Mouse (Mus musculus) right cerebral cortex, adult 2 months (tissue): ENCODE data around the gene Taf6l.

Source experiments
- DNase-seq, 2 experiments: peaks; one replicate each; pipeline ENCODE4 v3.0.0; 2021 to 2022; ENCODE audit warnings: low spot score in 2 of 2

The Taf6l gene

DNA sequence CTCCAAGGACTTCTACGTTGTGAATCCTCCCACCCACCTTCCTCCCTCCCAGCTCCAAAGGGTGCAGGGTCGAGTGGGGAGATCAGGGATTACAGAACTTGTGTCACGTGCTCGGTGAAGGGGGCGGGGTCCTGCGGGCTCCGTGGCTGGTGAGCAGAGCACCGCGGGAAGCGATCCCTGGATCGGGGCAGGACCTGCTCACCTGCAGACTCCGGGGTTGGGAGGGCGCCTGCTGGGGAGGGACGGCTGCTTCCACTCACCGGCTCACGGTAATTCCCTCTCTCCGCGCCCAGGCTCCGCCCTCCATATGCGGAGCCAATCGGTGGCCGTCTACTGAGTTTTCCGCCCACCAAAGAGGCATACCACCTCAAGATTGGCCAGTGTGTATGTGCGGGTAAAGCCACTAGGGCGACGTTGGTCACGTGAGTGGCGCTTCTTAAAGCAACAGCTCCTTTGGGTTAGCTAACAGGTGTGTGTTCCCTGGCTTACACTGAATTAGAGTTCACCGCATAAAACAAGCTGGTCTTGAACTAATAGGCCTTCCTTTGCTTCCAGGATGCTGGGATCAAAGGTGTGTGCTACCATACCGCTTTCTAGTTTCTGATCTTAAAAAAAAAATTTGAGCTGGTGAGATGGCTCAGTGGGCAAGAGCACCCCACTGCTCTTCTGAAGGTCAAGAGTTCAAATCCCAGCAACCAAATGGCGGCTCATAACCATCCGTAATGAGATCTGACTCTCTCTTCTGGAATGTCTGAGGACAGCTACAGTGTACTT, at the start of gene Taf6l:
Gene Taf6l (minus strand): TSS at position 410 of the 774 bp plus-strand sequence.
- DNase-seq = peak; percentile 88 to 95

DNA sequence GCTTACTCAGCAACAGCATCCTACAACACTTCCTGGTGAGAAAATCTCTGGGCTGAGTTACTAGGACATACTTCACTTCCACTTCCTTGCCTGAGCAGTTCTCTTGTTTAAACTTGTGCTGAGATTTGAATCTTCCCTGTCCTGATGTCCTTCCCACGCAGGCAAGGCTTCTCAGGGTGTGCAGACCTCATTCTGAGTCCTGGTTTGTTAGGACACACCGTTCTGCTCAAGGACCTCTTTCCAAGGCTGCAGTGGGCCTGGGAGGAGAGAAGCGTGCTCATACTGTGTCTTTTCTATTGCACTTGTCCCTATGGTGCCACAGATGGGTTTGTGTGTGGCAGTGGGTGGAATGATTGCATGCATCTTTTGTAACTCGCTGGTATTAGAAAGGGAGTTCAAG, 46.8 kb upstream of the Taf6l start:
- DNase-seq = no peak

DNA sequence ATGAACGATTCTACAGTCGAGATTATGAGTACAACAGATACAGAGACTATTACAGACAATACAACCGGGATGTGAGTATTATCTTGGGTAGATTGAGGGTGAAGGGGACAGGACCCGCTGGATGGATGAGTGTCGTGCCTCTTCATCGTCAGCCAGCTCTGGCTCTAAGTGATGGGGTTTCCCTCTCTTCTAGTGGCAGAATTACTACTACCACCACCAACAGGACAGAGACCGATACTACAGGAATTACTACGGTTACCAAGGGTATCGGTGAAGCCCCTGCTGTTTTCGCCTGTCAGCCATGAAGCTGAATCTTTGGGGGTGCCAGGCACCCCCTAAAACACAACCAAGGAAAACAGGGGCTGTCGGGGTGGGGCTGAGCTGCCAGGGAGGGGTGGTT, 45.0 kb upstream of the Taf6l start:
- no peak for DNase-seq

DNA sequence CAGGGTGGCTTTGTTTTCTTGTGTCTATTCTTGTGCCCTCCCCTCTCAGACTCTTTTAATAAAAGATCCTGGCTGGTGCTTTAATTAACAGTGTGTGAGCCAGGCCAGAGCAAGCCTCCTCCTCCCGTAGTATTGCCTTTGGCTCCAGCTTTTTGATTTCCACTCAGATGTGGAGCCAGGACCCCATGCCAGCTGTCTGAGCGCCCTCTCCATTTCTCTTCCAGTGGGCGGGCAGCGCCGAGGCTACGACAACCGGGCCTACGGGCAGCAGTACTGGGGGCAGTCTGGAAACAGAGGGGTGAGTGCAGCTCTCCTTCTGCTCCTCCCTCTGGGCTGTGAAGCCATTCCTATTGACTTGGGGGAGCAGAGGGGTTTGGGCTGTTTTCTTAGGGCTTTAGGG, 44.4 kb upstream of the Taf6l start:
- DNase-seq = no peak

DNA sequence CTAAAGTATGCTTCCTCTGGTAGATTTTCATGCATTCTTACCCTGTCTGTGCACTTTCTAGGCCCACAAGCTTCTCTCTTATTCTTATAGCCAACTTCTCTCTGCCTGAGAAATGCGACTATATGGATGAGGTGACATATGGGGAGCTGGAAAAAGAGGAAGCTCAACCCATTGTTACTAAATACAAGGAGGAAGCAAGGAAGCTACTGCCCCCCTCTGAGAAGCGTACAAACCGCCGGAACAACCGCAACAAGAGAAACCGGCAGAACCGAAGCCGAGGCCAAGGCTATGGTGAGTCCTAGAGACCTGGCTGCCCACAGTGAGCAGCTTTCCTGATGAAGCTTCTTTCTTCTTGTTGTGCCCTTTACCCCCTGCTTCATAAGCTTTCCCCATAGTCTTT, 43.4 kb upstream of the Taf6l start, which contains the start of gene AC129217.1:
Gene AC129217.1 (plus strand): TSS at position 114 of the 400 bp plus-strand sequence.
- DNase-seq = no peak

DNA sequence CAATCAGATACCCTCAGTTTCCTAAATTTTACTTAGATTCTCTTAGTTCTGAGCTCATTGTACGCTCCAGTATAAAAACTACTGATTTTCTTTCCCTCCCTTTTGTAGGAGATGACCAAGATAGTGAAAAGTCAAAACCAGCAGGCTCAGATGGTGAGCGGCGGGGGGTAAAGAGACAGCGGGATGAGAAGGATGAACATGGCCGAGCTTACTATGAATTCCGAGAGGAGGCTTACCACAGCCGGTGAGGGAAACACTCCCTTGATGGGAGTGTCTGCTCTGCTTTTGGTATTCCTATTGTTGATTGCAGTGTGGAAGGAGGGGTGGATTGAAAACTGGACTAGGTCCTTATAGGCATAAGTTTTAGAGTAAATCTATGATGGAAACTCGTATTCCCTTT, 36.5 kb upstream of the Taf6l start:
- no peak for DNase-seq

DNA sequence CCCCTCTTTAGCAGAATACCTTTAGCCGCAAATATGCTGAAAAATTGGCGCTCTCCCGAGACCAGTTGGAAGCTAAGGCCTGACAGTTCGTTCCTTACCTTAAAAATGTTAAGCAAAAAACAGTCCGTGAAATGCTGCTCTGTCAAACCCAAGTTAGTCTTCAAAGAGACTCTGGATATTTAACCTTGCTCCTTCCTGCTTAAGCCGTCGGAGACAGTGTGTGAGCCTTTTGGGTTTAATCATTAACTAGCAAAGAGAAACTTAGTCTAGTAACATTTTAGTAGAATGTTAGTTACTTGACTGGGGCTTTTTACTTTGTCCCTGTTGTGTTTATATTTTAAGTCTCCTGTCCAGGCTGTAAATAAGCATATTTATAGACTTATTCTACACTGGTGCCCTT, 34.9 kb upstream of the Taf6l start:
- no peak for DNase-seq

DNA sequence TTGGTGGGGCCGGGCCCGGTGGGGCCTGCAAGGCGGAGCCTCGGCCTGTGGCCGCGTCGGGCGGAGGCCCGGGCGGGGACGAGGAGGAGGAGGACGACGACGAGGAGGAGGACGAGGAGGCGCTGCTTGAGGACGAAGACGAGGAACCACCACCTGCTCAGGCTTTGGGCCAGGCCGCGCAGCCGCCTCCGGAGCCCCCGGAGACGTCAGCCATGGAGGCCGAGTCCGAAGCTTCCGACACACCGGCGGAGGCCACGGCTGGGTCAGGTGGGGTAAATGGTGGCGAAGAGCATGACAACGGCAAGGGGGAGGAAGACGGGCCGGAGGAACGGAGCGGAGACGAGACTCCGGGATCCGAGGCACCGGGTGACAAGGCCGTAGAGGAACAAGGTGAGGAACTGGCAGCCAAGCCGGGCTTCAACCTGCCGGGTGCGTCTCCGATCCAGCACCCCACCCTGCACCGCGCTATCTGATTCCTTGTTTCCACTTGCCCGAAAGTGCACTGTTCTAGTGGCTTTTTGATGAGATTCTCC, 34.3 kb upstream of the Taf6l start:
- no peak for DNase-seq

DNA sequence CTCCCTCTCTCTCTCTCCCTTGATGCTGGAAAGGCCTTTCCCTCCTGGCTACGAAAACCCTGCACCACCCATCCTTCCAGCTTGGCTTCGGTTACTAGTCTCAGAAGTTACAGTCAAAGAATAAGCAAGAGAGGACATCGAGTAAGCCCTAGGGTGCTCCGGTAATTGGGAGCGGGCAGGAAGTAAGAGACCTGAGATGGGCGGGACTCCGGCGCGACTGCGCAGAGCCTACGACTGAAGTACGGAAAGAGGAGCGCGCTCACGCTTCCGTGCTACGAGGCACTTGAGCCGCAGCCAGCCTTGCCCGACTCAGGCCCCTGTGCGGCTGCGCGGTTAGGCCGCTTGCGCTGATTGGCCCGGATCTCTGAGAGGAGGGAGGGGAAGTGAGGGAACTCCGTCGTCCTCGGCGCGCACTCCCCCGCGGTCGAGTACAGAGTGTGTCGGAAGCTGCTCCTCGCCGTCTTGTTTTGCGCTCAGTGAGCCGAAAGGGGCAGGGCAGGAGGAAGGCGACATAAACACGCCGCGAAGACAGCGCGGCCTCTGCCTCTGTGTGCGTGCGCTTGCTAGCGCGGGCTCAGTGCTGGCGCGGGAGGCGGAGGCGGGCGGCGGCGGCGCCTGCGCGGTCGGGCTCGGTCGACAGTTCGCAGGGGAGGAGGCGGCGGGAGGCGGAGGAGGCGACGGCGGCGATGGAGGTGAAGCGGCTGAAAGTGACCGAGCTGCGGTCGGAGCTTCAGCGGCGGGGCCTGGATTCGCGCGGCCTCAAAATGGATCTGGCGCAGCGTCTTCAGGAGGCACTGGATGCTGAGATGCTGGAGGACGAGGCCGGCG, 33.6 kb upstream of the Taf6l start, which contains the start of gene Hnrnpul2:
Gene Hnrnpul2 (plus strand): TSS at position 415 of the 828 bp plus-strand sequence.
- DNase-seq = peak; percentile 98

DNA sequence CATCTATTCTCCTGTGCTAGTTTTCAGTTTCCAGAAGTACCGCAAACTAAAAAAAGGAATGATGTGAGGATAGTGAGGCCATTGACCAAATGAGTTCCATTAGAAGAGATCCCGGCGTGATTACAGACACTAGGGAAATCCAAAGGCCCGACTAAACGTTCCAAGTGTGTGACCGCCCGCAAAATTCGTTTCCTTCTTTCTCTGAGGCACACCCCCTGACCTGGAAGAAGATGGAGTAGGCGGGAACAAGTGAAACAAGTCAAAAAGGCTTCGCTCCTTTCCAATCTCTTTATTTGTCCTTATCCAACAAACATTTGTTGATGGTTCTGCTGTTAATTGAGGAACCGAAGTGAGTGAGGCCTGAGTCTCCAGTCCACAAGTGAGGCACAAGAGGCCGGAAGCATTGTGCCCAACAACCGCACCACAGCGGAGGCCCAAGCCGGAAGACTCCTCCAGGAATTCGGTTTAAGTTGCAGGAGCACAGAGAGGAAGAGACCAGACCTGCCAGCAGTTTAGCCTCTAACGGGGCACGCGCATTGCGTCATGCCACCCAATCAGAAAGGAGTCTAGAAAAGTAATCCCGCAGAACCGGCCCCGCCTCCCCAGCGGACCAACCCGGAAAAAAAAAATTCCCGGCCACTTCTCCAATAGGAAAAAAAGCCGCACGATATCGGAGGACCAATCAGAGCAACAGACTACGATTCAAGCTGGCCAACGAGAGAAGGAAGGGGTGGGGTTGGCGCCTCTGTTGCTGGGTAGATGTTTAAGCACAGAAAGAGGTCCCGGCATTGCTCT, 32.8 kb upstream of the Taf6l start, which contains the start of gene Ttc9c:
Gene Ttc9c (minus strand): TSS at position 533 of the 795 bp plus-strand sequence.
- DNase-seq = peak; percentile 97 to 98

DNA sequence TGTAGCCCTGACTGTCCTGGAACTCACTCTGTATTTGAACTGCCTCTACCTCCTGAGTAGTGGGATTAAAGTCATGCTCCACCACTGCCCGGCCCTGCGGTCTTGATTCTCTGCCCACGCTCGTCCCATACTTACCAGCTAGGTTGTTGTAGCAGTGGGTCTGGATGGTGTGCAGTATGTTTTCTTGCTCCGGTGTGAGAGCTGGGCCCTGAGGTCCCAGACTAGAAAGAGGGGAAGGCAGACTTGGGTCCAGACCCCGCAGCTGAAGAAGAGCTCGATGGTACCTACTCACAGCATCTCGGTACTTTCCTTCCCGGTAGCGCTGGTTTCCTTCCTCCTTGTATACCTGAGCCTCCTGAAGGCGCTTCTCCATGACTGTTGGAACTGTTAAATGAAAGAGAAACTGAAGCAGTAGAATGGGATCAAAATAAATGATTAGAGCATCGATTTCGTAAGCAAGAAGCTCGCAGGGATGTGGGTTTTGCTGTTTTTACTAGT, 32.1 kb upstream of the Taf6l start:
- no peak for DNase-seq

DNA sequence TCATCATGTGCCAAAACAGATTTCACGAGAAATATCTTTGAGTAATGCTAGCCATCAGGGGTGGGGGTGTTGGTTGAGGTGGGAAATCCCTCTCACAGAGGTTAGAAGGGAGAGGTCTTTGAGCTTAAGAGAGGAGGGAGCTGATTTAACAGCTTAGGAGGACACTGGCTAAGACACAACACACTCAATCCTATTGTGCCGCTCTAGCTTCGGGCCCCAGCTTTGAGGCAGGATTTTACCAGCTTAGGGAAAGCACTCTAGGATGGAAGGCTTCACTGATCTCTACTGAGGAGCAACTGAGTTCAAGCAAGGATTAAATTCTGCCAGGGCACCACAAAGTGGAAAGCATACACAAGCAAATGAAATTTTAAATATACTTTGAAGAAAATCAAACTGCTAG, 30.8 kb upstream of the Taf6l start:
- no peak for DNase-seq

DNA sequence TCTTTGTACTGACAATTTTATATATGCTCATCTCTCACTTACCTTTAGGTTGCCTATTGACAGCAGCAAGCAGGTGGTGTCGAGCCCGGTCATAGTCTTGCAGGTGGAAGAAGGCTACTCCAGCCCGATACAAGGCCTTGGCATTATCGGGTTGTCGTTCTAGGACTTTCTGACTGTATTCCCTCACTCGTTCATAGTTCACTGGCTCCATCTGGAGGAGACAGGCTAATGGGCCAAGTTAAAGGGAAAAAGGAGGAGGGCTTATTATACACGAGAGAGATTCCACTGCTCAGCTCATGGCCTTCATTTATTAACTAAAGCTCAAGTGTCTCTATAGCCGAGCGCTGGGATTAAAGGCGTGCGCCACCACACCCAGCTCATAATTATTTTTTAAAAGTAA, 29.6 kb upstream of the Taf6l start:
- no peak for DNase-seq

DNA sequence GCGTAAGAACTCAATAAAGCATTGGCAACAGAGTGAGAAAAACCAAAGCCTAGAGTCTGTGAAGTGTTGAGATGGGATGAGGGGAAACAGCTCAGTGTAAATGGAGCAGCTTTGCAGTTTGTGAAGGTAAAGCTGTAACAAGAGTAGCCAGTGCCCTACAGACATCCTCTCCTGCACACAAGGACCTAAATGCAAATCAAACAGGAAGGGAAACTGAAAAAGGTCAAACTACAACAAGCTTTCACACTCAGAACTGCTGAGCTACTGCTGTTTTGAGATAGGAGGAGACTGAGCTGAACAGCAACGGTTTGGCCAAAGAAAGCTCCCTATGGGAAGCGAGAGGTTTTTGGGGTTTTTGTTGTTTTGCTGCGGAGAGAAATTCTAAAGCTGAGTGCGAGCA, 20.6 kb upstream of the Taf6l start:
- no peak for DNase-seq

DNA sequence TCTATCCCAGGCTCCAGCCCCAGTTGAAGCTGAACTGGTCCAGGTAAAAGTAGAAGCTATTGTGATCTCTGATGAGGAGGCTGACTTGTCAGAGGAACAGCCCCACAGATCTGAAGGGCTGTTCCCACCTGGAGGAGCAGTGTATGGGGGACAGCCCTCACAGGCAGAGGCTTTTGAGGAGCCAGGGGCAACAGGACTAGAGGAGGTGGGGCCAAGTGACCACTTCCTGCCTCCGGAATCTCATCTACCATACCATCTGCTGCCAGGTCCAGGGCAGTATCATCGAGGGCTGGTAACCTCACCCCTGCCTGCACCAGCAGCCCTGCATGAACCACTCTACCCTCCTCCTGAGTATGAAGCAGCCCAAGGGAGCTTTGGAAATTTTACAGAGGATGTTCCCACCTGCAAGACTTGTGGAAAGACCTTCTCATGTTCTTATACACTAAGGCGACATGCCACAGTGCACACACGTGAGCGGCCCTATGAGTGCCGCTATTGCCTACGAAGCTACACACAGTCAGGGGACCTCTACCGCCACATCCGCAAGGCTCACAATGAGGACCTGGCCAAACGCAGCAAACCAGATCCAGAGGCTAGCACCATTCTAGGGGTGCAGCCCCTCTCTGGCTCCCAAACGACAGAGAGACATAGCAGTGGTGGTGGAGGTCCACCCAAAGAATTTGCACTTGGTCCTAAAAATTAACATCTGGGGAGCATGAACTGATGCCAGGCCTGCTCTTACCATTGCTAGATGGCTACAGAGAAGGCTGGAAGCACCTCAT, 17.9 kb upstream of the Taf6l start:
- DNase-seq = no peak

DNA sequence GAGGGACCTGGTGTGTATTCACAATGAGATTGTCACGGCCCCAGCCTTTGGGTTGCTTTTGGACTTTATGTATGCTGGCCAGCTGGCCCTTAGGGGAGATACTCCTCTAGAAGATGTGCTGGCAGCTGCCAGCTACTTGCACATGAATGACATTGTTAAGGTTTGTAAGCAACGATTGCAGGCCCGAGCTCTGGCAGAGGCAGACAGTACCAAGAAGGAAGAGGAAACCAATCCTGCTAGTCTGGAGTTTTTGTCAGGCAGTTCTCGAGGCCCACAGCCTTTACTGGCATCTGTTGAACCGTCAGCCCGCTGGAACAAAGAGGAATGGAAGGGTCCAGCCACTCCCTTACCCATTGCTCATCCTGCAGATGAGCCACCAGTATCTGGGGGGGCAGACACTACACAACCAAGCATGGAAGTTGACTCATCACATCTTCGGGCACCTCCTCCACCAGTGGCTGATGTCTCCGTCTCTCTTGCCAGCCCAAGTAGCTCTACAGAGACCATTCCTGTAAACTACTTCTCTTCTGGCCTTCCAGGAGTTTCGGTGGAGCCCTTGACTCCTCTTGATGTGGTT, 17.1 kb upstream of the Taf6l start:
- DNase-seq = no peak

DNA sequence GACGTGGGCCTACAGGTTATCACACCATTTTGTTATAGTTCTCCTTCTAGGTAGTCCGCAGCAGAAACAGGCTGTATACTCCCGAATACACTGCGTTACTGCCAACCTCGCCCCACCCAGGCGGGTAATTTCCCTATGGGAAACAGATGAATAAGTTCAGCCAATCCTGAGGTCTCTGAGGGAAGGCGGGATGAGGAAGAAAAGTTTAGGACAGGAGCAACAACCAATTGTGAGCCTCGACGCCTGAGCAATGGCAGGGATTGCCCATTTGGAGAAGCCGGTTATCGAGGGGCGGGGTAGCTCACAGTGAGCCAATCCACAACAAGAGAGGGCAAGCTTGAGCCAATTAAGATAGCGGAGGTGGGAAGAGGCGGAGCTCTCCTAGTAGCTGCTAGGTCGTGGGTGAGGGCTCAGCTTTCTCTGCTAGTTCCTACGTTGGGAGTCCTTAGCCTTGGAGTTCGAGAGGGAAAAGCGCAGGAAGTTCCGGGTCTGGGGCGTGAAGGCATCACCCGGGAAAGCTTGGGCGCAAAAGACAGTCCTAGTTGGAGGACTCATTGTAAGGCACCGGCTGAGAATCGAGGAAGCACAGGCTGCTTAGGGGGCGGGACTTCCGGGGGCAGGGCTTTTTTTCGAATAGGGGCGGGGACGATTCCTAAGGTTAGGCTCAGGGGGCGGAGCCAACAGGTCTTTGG, 16.1 kb upstream of the Taf6l start, which contains the start of gene Zbtb3:
Gene Zbtb3 (plus strand): TSS at position 426 of the 692 bp plus-strand sequence.
- DNase-seq = peak; percentile 96 to 97

DNA sequence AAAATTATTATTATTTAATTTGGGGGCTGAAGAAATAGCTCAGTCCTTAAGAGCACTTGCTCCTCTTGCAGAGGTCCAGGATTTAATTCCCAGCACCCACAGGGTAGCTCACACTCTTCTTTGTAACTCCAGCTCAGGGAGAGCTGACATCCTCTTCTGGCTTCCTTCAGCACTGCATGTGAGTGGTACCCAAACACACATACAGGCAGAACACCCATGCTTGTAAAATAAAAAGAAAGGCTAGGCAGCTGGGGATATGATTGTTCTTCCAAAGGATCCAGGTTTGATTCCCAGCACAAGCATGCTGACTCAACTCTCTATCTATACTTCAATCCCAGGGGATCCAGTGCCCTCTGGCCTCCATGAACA, 12.7 kb upstream of the Taf6l start:
- no peak for DNase-seq

DNA sequence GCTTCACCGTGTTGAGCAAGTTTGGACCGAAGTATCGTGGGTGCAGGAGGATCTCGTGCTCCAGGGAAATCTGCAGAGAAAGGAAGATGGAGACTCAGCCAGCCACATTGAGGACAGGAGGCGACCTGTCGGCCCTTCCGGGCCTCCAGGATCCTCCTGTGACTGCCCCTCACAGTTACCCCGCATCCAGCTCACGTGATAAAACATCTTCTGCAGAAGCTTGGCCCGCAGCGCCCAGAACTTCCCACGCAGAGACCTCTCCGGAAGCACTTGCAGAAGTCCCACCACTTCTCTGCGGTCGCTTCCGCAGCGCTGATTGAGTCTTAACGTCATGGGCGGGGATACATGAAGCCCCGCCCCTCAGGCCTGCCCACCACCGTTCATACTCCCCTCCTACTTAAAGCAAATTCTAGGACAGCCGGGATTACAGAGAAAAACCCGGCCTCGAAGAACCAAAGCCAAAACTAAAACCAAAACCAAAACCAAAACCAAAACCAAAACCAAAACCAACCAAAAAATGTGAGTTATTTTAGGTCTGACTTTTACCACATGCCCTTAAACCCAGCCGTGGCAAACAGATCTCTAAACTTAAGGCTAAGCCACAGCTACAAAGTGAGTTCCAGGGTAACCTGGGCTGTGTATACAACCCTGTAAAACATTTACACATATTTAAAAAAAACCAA, 12.2 kb upstream of the Taf6l start, which contains the start of gene Polr2g:
Gene Polr2g (minus strand): TSS at position 314 of the 683 bp plus-strand sequence.
- peak; percentile 87 to 90 for DNase-seq
